Mouse (Mus musculus) testis, adult 2 months (tissue): ENCODE measurements around the gene Banp.

Source experiments
- CTCF ChIP-seq: fragments of 200-500 bp; IDR thresholded peaks from 2 replicates; pipeline ENCODE4 v1.5.1; 2012; ENCODE audit warnings: low read depth, mild to moderate bottlenecking, inconsistent platforms, low read length, moderate library complexity; ENCODE audit not compliant: control insufficient read depth, insufficient read depth, insufficient replicate concordance
- POLR2A ChIP-seq: fragments of 200-500 bp; IDR thresholded peaks from 2 replicates; pipeline ENCODE4 v1.6.1; 2012; ENCODE audit warnings: low read depth, mild to moderate bottlenecking, inconsistent platforms, low read length, moderate library complexity; ENCODE audit not compliant: control insufficient read depth

- TF ChIP-seq CTCF (no peak), POLR2A (peak; percentile 92)
Measured at GRCm38 (mm10) chr8:121907587-121908248, 41.8 kb upstream of the Banp start, which contains the start of gene Slc7a5.
